Mouse (Mus musculus) heart, embryonic 11.5 days (tissue): ENCODE results near the gene Mettl26. TPM values are rescaled to one million over a fixed set of nuclear protein-coding genes. Genes with fewer than 3 reads are reported as not detected.

Source experiments
- ATAC-seq: fragments of 200-750 bp; cut with Nextera tagmentation; replicated peaks from 2 replicates; pipeline ENCODE4 v1.8.0; 2017; ENCODE audit warnings: moderate library complexity; ENCODE audit not compliant: insufficient number of reproducible peaks, low FRiP score, low TSS enrichment
- H3K27ac ChIP-seq: fragments of 300-500 bp; sonication (generic); 2 replicates; pipeline ENCODE4 v1.5.1; 2014; ENCODE audit warnings: mild to moderate bottlenecking, low read depth, low read length
- H3K27me3 ChIP-seq: fragments of 300-500 bp; sonication (generic); 2 replicates; pipeline ENCODE4 v1.6.1; 2014; ENCODE audit warnings: mild to moderate bottlenecking, low read length, mixed read lengths; ENCODE audit not compliant: control insufficient read depth, insufficient read depth
- H3K36me3 ChIP-seq: fragments of 300-500 bp; sonication (generic); 2 replicates; pipeline ENCODE4 v1.6.1; 2014; ENCODE audit warnings: mild to moderate bottlenecking, low read length, moderate library complexity, mixed read lengths; ENCODE audit not compliant: control insufficient read depth, insufficient read depth
- H3K4me1 ChIP-seq: fragments of 300-500 bp; sonication (generic); 2 replicates; pipeline ENCODE4 v1.6.1; 2014; ENCODE audit warnings: low read length; ENCODE audit not compliant: control insufficient read depth, insufficient read depth
- H3K4me2 ChIP-seq: fragments of 300-500 bp; sonication (generic); 2 replicates; pipeline ENCODE4 v1.6.1; 2014; ENCODE audit warnings: mild to moderate bottlenecking, moderate library complexity
- H3K4me3 ChIP-seq: fragments of 300-500 bp; sonication (generic); 2 replicates; pipeline ENCODE4 v1.5.1; 2014; ENCODE audit warnings: low read depth, low read length
- H3K9ac ChIP-seq: fragments of 300-500 bp; sonication (generic); 2 replicates; pipeline ENCODE4 v1.6.1; 2014; ENCODE audit warnings: mild to moderate bottlenecking, low read depth, low read length, moderate library complexity
- H3K9me3 ChIP-seq: fragments of 300-500 bp; sonication (generic); replicated peaks from 2 replicates; pipeline ENCODE4 v1.6.1; 2016; ENCODE audit warnings: low read length; ENCODE audit not compliant: control insufficient read depth
- WGBS: fragments of 180-500 bp; shearing (Covaris S2); extraction: QIAGEN DNeasy Blood & Tissue Kit; methylation state at CpG from one replicate; pipeline ENCODE4 v1.1.7; 2014; ENCODE audit not compliant: insufficient replicate concordance; 5-methylcytosine and 5-hydroxymethylcytosine counted together
- polyA plus RNA-seq: library from polyadenylated mRNA; unstranded; fragments of >200 nt; fragmentation: Nextera tagmentation; extraction: Ambion mirVana; gene quantifications from 2 replicates; pipeline ENCODE4 v1.2.1, GENCODE M21; 2014

Mettl26 gene
- 42.7 and 46.0 TPM in 2 replicates for polyA plus RNA-seq

- Histone ChIP-seq H3K36me3 (peaks cover 4% of the 10 kb centered on the region; the same call in 1 of the 2 replicates), H3K9ac (peak within 1 kb of the TSS; percentile 80), H3K9me3 (no peaks in the 10 kb centered on the region), H3K4me2 (peak within 1 kb of the TSS; percentile 96), H3K27ac (peak within 1 kb of the TSS; percentile 89), H3K4me1 (peaks cover 20% of the 10 kb centered on the region), H3K4me3 (peak within 1 kb of the TSS; percentile 85), H3K27me3 (no peaks in the 10 kb centered on the region)
- WGBS = under 1% methylated on average over 25 of the region's 25 CpGs
- ATAC-seq = peak; percentile 72
Observed at GRCm38 (mm10) chr17:25874721-25875170, at the start of gene Mettl26. Mettl26 (plus strand) TSS chr17:25875074.

GRCm38 (mm10) chr17:25825311-25825710 lies 49.6 kb upstream of the Mettl26 start:
- Histone ChIP-seq H3K36me3 (peaks cover 16% of the 10 kb centered on the region), H3K4me2 (peak overlapping the region; percentile 97)

GRCm38 (mm10) chr17:25825984-25826570 lies 48.8 kb upstream of the Mettl26 start:
- Histone ChIP-seq H3K27me3 (peaks cover 10% of the 10 kb centered on the region), H3K4me2 (no peak overlapping the region), H3K27ac (no peak overlapping the region), H3K4me1 (peaks cover 34% of the 10 kb centered on the region), H3K9me3 (no peaks in the 10 kb centered on the region), H3K4me3 (no peak overlapping the region), H3K36me3 (peaks cover 23% of the 10 kb centered on the region), H3K9ac (no peak overlapping the region)
- 93% methylated on average over 27 of the region's 27 CpGs for WGBS
- no peak for ATAC-seq

More at GRCm38 (mm10) chr17:25825311-25825710, 49.6 kb upstream of the Mettl26 start:
- Histone ChIP-seq H3K4me3 (peak overlapping the region; percentile 70; the same call in 1 of the 2 replicates), H3K9ac (no peak overlapping the region), H3K27me3 (peaks cover 15% of the 10 kb centered on the region), H3K27ac (no peak overlapping the region), H3K4me1 (peaks cover 28% of the 10 kb centered on the region), H3K9me3 (no peaks in the 10 kb centered on the region)
- ATAC-seq = no peak
- WGBS = 85% methylated on average over 6 of the region's 6 CpGs

DNA sequence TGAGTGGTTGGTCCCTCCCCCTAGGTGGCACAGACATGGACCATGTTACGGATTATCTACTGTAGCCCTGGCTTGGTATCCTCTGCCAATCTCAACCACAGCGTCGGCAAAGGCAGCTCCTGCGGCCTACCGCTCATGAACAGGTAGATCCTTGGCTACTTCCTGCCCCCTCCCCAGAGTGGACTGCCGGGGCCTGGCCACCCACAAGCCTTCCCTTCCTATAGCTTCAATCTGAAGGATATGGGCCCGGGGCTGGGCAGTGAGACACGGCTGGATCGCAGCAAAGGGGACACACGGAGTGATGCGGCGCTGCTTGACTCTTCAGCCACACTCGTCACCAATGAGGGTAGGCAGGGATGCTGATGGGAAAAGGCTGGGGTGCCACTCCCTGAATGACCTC lies 47.9 kb upstream of the Mettl26 start:
- Histone ChIP-seq H3K27me3 (peaks cover 5% of the 10 kb centered on the region; the same call in 1 of the 2 replicates), H3K4me2 (no peak overlapping the region), H3K9me3 (no peaks in the 10 kb centered on the region), H3K27ac (no peak overlapping the region), H3K9ac (no peak overlapping the region), H3K4me1 (peaks cover 43% of the 10 kb centered on the region), H3K4me3 (peak overlapping the region; percentile 2; the same call in 1 of the 2 replicates), H3K36me3 (peaks cover 27% of the 10 kb centered on the region)
- ATAC-seq = no peak
- 93% methylated on average over 13 of the region's 13 CpGs for WGBS

DNA sequence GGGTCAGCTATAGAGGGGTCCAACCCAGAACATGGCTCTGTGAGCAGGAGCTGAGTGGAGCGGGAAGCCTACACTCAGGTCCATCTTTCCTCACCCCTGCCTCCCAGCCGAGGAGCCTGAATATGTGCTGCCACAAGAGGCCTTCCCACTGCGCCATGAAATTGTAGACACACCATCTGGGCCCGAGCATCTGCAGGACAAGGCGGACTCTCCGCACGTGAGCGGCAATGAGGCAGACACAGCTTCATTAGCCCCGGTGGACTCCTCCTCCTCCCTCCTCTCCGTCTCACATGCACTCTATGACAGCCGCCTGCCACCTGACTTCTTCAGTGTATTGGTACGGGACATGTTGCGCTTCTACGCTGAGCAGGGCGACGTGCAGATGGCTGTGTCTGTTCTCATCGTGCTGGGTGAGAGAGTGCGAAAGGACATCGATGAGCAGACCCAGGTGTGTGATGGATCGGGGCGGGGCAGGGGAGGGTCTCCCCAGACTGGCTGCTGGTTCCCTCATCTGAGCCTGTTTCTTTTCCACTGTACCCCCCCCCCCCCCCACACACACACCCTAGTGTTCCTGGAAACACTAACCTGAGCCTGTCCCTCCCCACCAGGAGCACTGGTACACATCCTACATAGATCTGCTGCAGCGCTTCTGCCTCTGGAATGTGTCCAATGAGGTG lies 47.2 kb upstream of the Mettl26 start:
- no peak for ATAC-seq
- H3K4me1 ChIP-seq = peaks cover 45% of the 10 kb centered on the region
- H3K27ac ChIP-seq = no peak overlapping the region
- peaks cover 27% of the 10 kb centered on the region for H3K36me3 ChIP-seq
- no peaks in the 10 kb centered on the region for H3K9me3 ChIP-seq
- H3K4me2 ChIP-seq = no peak overlapping the region; the same call in 1 of the 2 replicates
- H3K9ac ChIP-seq = no peak overlapping the region
- H3K4me3 ChIP-seq = peak overlapping the region; percentile 69; the same call in 1 of the 2 replicates
- 94% methylated on average over 22 of the region's 22 CpGs for WGBS
- 0 out of 2 replicates have a peak, but pooled peaks cover 1% of the 10 kb centered on the region for H3K27me3 ChIP-seq

DNA sequence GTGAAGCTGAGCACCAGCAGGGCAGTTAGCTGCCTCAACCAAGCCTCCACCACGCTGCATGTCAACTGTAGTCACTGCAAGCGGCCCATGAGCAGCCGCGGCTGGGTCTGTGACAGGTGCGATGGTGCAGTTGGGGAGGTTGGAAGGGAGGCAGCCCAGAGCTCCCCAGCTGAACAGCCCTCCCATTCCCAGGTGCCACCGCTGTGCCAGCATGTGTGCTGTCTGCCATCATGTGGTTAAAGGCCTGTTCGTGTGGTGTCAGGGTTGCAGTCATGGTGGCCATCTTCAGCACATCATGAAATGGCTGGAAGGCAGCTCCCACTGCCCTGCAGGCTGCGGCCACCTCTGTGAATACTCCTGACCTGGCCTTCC lies 46.7 kb upstream of the Mettl26 start:
- Histone ChIP-seq H3K36me3 (peaks cover 27% of the 10 kb centered on the region), H3K4me1 (peaks cover 45% of the 10 kb centered on the region), H3K4me3 (peak overlapping the region; percentile 69), H3K27me3 (no peaks in the 10 kb centered on the region), H3K9me3 (no peaks in the 10 kb centered on the region), H3K4me2 (peak overlapping the region; percentile 83), H3K27ac (peak overlapping the region; percentile 84; the same call in 1 of the 2 replicates), H3K9ac (peak overlapping the region; percentile 30; the same call in 1 of the 2 replicates)
- WGBS = 85% methylated on average over 8 of the region's 8 CpGs
- ATAC-seq = no peak

- H3K27me3 ChIP-seq = no peaks in the 10 kb centered on the region
- H3K9ac ChIP-seq = peak within 1 kb of the TSS; percentile 78
- WGBS = 1% methylated on average over 32 of the region's 32 CpGs
- peak within 1 kb of the TSS; percentile 83 for H3K4me2 ChIP-seq
- 0 out of 2 replicates have a peak, but pooled peaks have one; percentile 4 for ATAC-seq
- H3K9me3 ChIP-seq = no peaks in the 10 kb centered on the region
- H3K27ac ChIP-seq = peak within 1 kb of the TSS; percentile 84
- peaks cover 27% of the 10 kb centered on the region for H3K36me3 ChIP-seq
- peaks cover 44% of the 10 kb centered on the region for H3K4me1 ChIP-seq
- H3K4me3 ChIP-seq = peak within 1 kb of the TSS; percentile 69
Observed at GRCm38 (mm10) chr17:25828712-25829557, 45.9 kb upstream of the Mettl26 start, which contains the start of gene Jmjd8. Jmjd8 (plus strand) TSS chr17:25828867.

GRCm38 (mm10) chr17:25829558-25830017 lies 45.3 kb upstream of the Mettl26 start:
- H3K4me1 ChIP-seq = peaks cover 44% of the 10 kb centered on the region
- ATAC-seq = no peak
- 34% methylated on average over 8 of the region's 8 CpGs for WGBS
- H3K27ac ChIP-seq = peak overlapping the region; percentile 84
- peak overlapping the region; percentile 78 for H3K9ac ChIP-seq
- H3K9me3 ChIP-seq = no peaks in the 10 kb centered on the region
- H3K4me3 ChIP-seq = peak overlapping the region; percentile 69
- peaks cover 27% of the 10 kb centered on the region for H3K36me3 ChIP-seq
- peak overlapping the region; percentile 83 for H3K4me2 ChIP-seq
- no peaks in the 10 kb centered on the region for H3K27me3 ChIP-seq
